Mouse (Mus musculus) hindbrain, embryonic 10.5 days (tissue): ENCODE data around the gene Acot5. TPM values are rescaled to one million over a fixed set of nuclear protein-coding genes. Genes with fewer than 3 reads are reported as not detected.
"Not testable (repeated sequence)": the region's sequence is repeated elsewhere in the genome, so short reads cannot be mapped to it uniquely, and the experiment has no call there.

Experiments used
- DNase-seq: peaks from one replicate; pipeline ENCODE4 v3.0.0-alpha.2; 2017; ENCODE audit warnings: low spot score
- H3K27ac ChIP-seq: fragments of 300-500 bp; sonication (generic); 2 replicates; pipeline ENCODE4 v1.5.1; 2016; ENCODE audit warnings: mild to moderate bottlenecking, moderate library complexity
- H3K27me3 ChIP-seq: fragments of 300-500 bp; sonication (generic); 2 replicates; pipeline ENCODE4 v1.6.1; 2016; ENCODE audit warnings: mild to moderate bottlenecking; ENCODE audit not compliant: poor library complexity, insufficient read depth, severe bottlenecking
- H3K36me3 ChIP-seq: fragments of 300-500 bp; sonication (generic); 2 replicates; pipeline ENCODE4 v1.6.1; 2016; ENCODE audit warnings: mild to moderate bottlenecking, moderate library complexity
- H3K4me1 ChIP-seq: fragments of 300-500 bp; sonication (generic); replicated peaks from 2 replicates; pipeline ENCODE4 v1.6.1; 2016; ENCODE audit warnings: mild to moderate bottlenecking
- H3K4me3 ChIP-seq: fragments of 300-500 bp; sonication (generic); 2 replicates; pipeline ENCODE4 v1.5.1; 2016; ENCODE audit warnings: mild to moderate bottlenecking, moderate library complexity
- H3K9me3 ChIP-seq: fragments of 300-500 bp; sonication (generic); 2 replicates; pipeline ENCODE4 v1.6.1; 2016; ENCODE audit warnings: mild to moderate bottlenecking, moderate library complexity
- WGBS: fragments of 180-500 bp; shearing (Covaris S2); methylation state at CpG from one replicate; pipeline ENCODE4 v1.1.7; 2016; 5-methylcytosine and 5-hydroxymethylcytosine counted together
- polyA plus RNA-seq: library from polyadenylated mRNA; unstranded; fragments of >200 nt; fragmentation: Nextera tagmentation; extraction: Ambion mirVana; gene quantifications from 2 replicates; pipeline ENCODE4 v1.2.1, GENCODE M21; 2016

The Acot5 gene
- polyA plus RNA-seq, 1 experiment from 2014 or later = 0.12 TPM

- Histone ChIP-seq H3K27me3 (peaks cover 54% of the 10 kb centered on the region), H3K27ac (no peak overlapping the region), H3K4me3 (no peak overlapping the region), H3K9me3 (0 out of 2 replicates have a peak, but pooled peaks cover 3% of the 10 kb centered on the region), H3K4me1 (peaks cover 6% of the 10 kb centered on the region; the same call in 1 of the 2 replicates), H3K36me3 (no peaks in the 10 kb centered on the region)
- no peak for DNase-seq
- 86% methylated on average over 4 of the region's 4 CpGs for WGBS
These were observed 1.4 kb upstream of the Acot5 start for GRCm38 (mm10) chr12:84067752-84068151.

GRCm38 (mm10) chr12:84068296-84068695 lies 829 bp upstream of the Acot5 start:
- no peaks in the 10 kb centered on the region for H3K36me3 ChIP-seq
- H3K9me3 ChIP-seq = 0 out of 2 replicates have a peak, but pooled peaks cover under 1% of the 10 kb centered on the region
- peaks cover 54% of the 10 kb centered on the region for H3K27me3 ChIP-seq
- 63% methylated on average over 8 of the region's 8 CpGs for WGBS
- peaks cover 6% of the 10 kb centered on the region; the same call in 1 of the 2 replicates for H3K4me1 ChIP-seq
- no peak for DNase-seq
- no peak overlapping the region for H3K4me3 ChIP-seq
- H3K27ac ChIP-seq = no peak overlapping the region

GRCm38 (mm10) chr12:84069582-84069981 lies 457 bp downstream of the Acot5 start:
- H3K27ac ChIP-seq, H3K9me3 ChIP-seq, H3K4me1 ChIP-seq, H3K36me3 ChIP-seq: not testable (repeated sequence)
- 2% methylated on average over 52 of the region's 52 CpGs for WGBS
- H3K4me3 ChIP-seq = peak overlapping the region; percentile 50
- peaks cover 53% of the 10 kb centered on the region for H3K27me3 ChIP-seq
- peak; percentile 9 for DNase-seq

GRCm38 (mm10) chr12:84071696-84072095 lies 2.6 kb downstream of the Acot5 start:
- DNase-seq = no peak
- no peak overlapping the region for H3K27ac ChIP-seq
- no peaks in the 10 kb centered on the region for H3K9me3 ChIP-seq
- peaks cover 6% of the 10 kb centered on the region; the same call in 1 of the 2 replicates for H3K4me1 ChIP-seq
- no peaks in the 10 kb centered on the region for H3K36me3 ChIP-seq
- WGBS = 93% methylated on average over 2 of the region's 2 CpGs
- H3K27me3 ChIP-seq = peaks cover 48% of the 10 kb centered on the region
- no peak overlapping the region for H3K4me3 ChIP-seq

- Histone ChIP-seq H3K36me3 (no peaks in the 10 kb centered on the region), H3K4me1 (no peaks in the 10 kb centered on the region), H3K27ac (no peak overlapping the region), H3K27me3 (no peaks in the 10 kb centered on the region), H3K9me3 (no peaks in the 10 kb centered on the region), H3K4me3 (no peak overlapping the region)
- DNase-seq = no peak
- WGBS = 89% methylated on average over 4 of the region's 4 CpGs
These were observed 8.4 kb downstream of the Acot5 start for GRCm38 (mm10) chr12:84077371-84077990.

GRCm38 (mm10) chr12:84083842-84084241 lies 14.7 kb downstream of the Acot5 start:
- no peaks in the 10 kb centered on the region for H3K4me1 ChIP-seq
- H3K4me3 ChIP-seq = no peak overlapping the region
- WGBS = 86% methylated on average over 2 of the region's 2 CpGs
- no peak for DNase-seq
- no peaks in the 10 kb centered on the region; the same call in 1 of the 2 replicates for H3K27me3 ChIP-seq
- H3K36me3 ChIP-seq = no peaks in the 10 kb centered on the region
- H3K9me3 ChIP-seq = peaks cover 10% of the 10 kb centered on the region; the same call in 1 of the 2 replicates
- H3K27ac ChIP-seq = no peak overlapping the region

- WGBS = 89% methylated on average over 4 of the region's 4 CpGs
- peaks cover 14% of the 10 kb centered on the region; the same call in 1 of the 2 replicates for H3K9me3 ChIP-seq
- DNase-seq = no peak
These were observed 15.5 kb downstream of the Acot5 start for GRCm38 (mm10) chr12:84084581-84084980.

GRCm38 (mm10) chr12:84094666-84095065 lies 25.5 kb downstream of the Acot5 start:
- 84% methylated on average over 5 of the region's 5 CpGs for WGBS
- peaks cover 48% of the 10 kb centered on the region for H3K9me3 ChIP-seq
- H3K4me3 ChIP-seq, H3K27ac ChIP-seq, H3K36me3 ChIP-seq, DNase-seq, H3K4me1 ChIP-seq, H3K27me3 ChIP-seq: not testable (repeated sequence)

More at GRCm38 (mm10) chr12:84084581-84084980, 15.5 kb downstream of the Acot5 start:
- H3K27me3 ChIP-seq = no peaks in the 10 kb centered on the region; the same call in 1 of the 2 replicates
- H3K4me3 ChIP-seq = no peak overlapping the region
- H3K36me3 ChIP-seq = no peaks in the 10 kb centered on the region
- no peak overlapping the region for H3K27ac ChIP-seq
- H3K4me1 ChIP-seq = no peaks in the 10 kb centered on the region

GRCm38 (mm10) chr12:84099605-84100004 lies 30.5 kb downstream of the Acot5 start:
- WGBS = 100% methylated on average over 2 of the region's 2 CpGs
- H3K27ac ChIP-seq = no peak overlapping the region
- H3K27me3 ChIP-seq = peaks cover 11% of the 10 kb centered on the region; the same call in 1 of the 2 replicates
- DNase-seq = no peak
- H3K4me1 ChIP-seq = peaks cover 7% of the 10 kb centered on the region
- no peaks in the 10 kb centered on the region for H3K36me3 ChIP-seq
- no peak overlapping the region for H3K4me3 ChIP-seq
- peaks cover 10% of the 10 kb centered on the region for H3K9me3 ChIP-seq

GRCm38 (mm10) chr12:84100071-84100470 lies 30.9 kb downstream of the Acot5 start:
- Histone ChIP-seq H3K36me3 (no peaks in the 10 kb centered on the region), H3K27ac (no peak overlapping the region), H3K4me3 (peak overlapping the region; percentile 62), H3K4me1 (peaks cover 7% of the 10 kb centered on the region), H3K9me3 (peaks cover 10% of the 10 kb centered on the region), H3K27me3 (peaks cover 11% of the 10 kb centered on the region; the same call in 1 of the 2 replicates)
- WGBS = 81% methylated on average over 1 of the region's 1 CpGs
- peak; percentile 6 for DNase-seq

GRCm38 (mm10) chr12:84100604-84101492 lies 31.7 kb downstream of the Acot5 start, which contains the start of gene Acot6:
Gene Acot6, plus strand, starts transcription at chr12:84100654.
- under 1% methylated on average over 80 of the region's 80 CpGs for WGBS

GRCm38 (mm10) chr12:84101493-84101845 lies 32.3 kb downstream of the Acot5 start:
- Histone ChIP-seq H3K4me3 (peak overlapping the region; percentile 62), H3K36me3 (no peaks in the 10 kb centered on the region), H3K27ac (peak overlapping the region; percentile 86), H3K9me3 (0 out of 2 replicates have a peak, but pooled peaks cover under 1% of the 10 kb centered on the region), H3K27me3 (peaks cover 11% of the 10 kb centered on the region; the same call in 1 of the 2 replicates), H3K4me1 (peaks cover 7% of the 10 kb centered on the region)
- WGBS = 73% methylated on average over 2 of the region's 2 CpGs
- DNase-seq = no peak

More at GRCm38 (mm10) chr12:84100604-84101492, 31.7 kb downstream of the Acot5 start, which contains the start of gene Acot6:
- not testable (repeated sequence) for H3K9me3 ChIP-seq, H3K4me1 ChIP-seq, H3K36me3 ChIP-seq
- Histone ChIP-seq H3K4me3 (peak within 1 kb of the TSS; percentile 62), H3K27me3 (peaks cover 11% of the 10 kb centered on the region; the same call in 1 of the 2 replicates), H3K27ac (peak within 1 kb of the TSS; percentile 86)
- peak; percentile 62 for DNase-seq
